In genomic region chr12:43827296-43827695, GRCm38 (mm10) we compare ENCODE assay signal across 10 mouse cellular contexts.
A peak's percentile ranks its signal among the peaks of the same experiment; 100 is the strongest.
DNase-seq lines count a peak whose midpoint lies in the region; ATAC-seq lines count a peak whose summit lies in the region.
"Had no signal": no experiment of that assay in that cellular context is flagged by ENCODE, and none has a peak within 500 bp of the region (broad histone marks: within the 10 kb centered on the region; RNA-seq: fewer than 3 reads in every experiment).

No protein-coding gene starts in this region.

- no peaks in the 10 kb centered on the region for H3K9me3 ChIP-seq in liver, embryonic 12.5 days (replicated peaks)

- no peak overlapping the region for H3K4me2 ChIP-seq in liver, embryonic 12.5 days

- 34% methylated on average over 3 of the region's 3 CpGs for WGBS in liver, embryonic 12.5 days (ENCODE audit: insufficient replicate concordance)

- no peaks in the 10 kb centered on the region for H3K27me3 ChIP-seq in liver, embryonic 12.5 days (replicated peaks)

- H3K36me3 ChIP-seq in liver, embryonic 12.5 days: no peaks in the 10 kb centered on the region

- no peak overlapping the region for H3K27ac ChIP-seq in liver, embryonic 12.5 days

- no peak overlapping the region for H3K9ac ChIP-seq in liver, embryonic 12.5 days

- H3K4me3 ChIP-seq in liver, embryonic 12.5 days: no peak overlapping the region

- DNase-seq in layer of hippocampus, adult 18-20 months (ENCODE audit: low spot score in 2 of 2): peak; percentile 61 to 77
- no peak for DNase-seq in layer of hippocampus, postnatal 14 days (ENCODE audit: low spot score in 2 of 2)
- peak; percentile 84 for DNase-seq in adrenal gland, adult 8-10 months
- peak; percentile 71 to 86 for DNase-seq in frontal cortex, postnatal 36 days (ENCODE audit: low spot score in 2 of 2)
- peak; percentile 43 for DNase-seq in right cerebral cortex, postnatal 14 days
- DNase-seq in spleen, postnatal 14 days (ENCODE audit: low spot score in 2 of 2): no peak
- DNase-seq: lung, postnatal 4 days; retina, postnatal 1 day; thymus, adult 18-20 months had no signal

- H3K4me1 ChIP-seq in liver, embryonic 12.5 days: no peaks in the 10 kb centered on the region

- ATAC-seq in liver, embryonic 12.5 days: no peak

Comparison
In these comparisons a context has a peak if more than half of its experiments do, and no peak if none do; other contexts are left out.
1. DNase-seq: peak in layer of hippocampus, adult 18-20 months (2 of 2), adrenal gland, adult 8-10 months (single experiment), frontal cortex, postnatal 36 days (2 of 2) and right cerebral cortex, postnatal 14 days (single experiment); none in layer of hippocampus, postnatal 14 days (0 of 2) and spleen, postnatal 14 days (0 of 2).